Mouse (Mus musculus): ENCODE results near the gene Lgals4. TPM values are rescaled to one million over a fixed set of nuclear protein-coding genes. Genes with fewer than 3 reads are reported as not detected.

The Lgals4 gene
- polyA plus RNA-seq, 1 experiment from 2014 or later, result 4.1 TPM

DNA sequence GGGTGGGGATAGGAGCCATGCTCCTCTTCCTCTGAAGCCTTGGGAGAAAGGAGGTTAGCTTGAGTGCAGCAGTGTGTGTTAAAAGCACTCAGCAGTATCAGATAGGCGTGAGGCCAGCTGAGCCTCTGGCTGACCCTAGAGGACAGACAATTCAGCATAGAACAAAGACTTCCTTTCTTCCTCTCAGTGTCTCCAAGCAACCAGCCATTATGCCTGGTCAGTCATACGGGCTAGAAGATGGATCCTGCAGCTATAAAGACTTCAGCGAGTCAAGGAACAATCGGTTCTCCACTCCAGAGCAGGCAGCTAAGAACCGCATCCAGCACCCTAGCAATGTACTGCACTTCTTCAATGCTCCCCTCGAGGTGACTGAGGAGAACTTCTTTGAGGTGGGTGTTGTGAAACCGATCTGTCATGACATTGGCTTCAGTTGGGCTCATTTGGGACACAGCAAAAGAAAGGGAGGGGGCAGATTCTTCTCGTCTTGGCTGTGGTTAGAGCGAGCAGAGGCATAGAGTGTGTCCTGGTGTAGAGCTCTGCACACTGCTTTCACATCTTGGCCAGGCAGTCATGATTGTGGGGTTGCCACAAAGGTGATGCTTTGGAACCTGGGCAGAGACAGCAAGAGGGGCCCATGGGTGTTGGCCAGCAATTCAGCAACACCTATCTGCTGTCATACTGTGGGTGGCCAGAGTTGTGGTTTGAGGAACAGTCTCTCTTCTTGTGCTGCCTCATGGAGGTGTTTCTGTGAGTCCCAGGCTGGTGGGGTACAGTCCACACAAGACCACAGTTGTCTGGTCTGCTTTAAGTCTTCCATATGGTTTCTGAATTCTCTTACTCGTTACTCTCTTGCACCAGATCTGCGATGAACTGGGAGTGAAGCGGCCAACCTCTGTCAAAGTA is 13.0 kb upstream of the Lgals4 start:
- Histone ChIP-seq H3K4me3 (no peak overlapping the region), H3K4me1 (peaks cover 23% of the 10 kb centered on the region), H3K36me3 (peaks cover 75% of the 10 kb centered on the region), H3K27ac (no peak overlapping the region), H3K27me3 (ENCODE audit: low read depth, poor library complexity, severe bottlenecking) (no peaks in the 10 kb centered on the region), H3K9me3 (replicated peaks) (no peaks in the 10 kb centered on the region)
- no peak for DNase-seq (ENCODE audit: low spot score)
- 88% methylated on average over 12 of the region's 12 CpGs for WGBS

DNA sequence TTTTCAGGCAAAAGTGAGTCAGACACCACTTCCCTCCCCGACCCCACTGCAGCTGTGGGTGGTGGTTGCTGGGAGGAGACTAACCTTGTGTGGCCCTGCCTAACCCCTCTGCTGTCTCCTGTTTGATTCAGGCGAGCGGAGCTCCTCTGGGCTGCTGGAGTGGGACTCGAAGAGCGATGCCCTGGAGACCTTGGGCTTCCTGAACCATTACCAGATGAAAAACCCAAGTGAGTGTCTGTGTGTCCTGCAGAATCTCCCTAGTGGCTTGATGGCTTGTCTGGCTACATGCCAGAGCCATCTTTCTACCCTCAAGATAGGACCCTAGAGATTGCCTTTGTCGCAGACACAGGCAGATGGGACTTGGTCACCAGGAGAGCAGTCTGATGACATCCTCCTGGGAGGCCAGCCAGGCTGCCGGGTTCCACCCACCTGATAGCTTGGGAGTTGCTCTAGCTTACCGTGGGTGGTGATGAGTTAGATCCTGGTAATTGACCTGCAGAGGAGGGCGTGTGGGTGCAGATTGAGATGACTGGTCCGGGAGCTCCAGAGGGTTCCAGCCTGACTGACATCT is 12.3 kb upstream of the Lgals4 start:
- H3K4me1 ChIP-seq, result peaks cover 22% of the 10 kb centered on the region
- WGBS, result 83% methylated on average over 10 of the region's 10 CpGs
- no peak for DNase-seq (ENCODE audit: low spot score)

DNA sequence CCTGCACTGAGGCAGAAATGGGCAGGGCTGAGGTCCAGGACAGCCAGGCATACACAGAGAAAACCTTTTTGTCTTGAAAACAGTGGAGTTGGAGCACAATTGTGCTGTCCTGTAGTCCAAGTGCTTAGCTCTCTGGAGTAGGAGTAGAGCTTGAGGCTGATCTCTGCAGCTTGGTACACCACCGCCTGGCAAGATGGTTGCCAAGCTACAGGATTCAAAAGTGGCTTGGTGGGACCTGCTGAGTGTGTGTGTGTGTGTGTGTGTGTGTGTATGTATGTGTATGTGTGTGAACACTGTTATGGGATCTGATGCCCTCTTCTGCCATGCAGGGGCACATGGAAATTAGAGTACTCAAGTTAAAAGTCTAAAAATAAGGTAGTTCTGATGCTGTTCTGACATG is 11.1 kb upstream of the Lgals4 start:
- DNase-seq (ENCODE audit: low spot score), result no peak
- no peak overlapping the region for H3K27ac ChIP-seq
- H3K27me3 ChIP-seq (ENCODE audit: low read depth, poor library complexity, severe bottlenecking), result no peaks in the 10 kb centered on the region
- WGBS, result 74% methylated on average over 1 of the region's 1 CpGs
- H3K36me3 ChIP-seq, result peaks cover 55% of the 10 kb centered on the region
- peaks cover 15% of the 10 kb centered on the region for H3K4me1 ChIP-seq
- H3K9me3 ChIP-seq (replicated peaks), result no peaks in the 10 kb centered on the region
- H3K4me3 ChIP-seq, result no peak overlapping the region

More for the DNA sequence above, 12.3 kb upstream of the Lgals4 start:
- H3K36me3 ChIP-seq, result peaks cover 67% of the 10 kb centered on the region
- H3K27me3 ChIP-seq (ENCODE audit: low read depth, poor library complexity, severe bottlenecking), result no peaks in the 10 kb centered on the region
- no peak overlapping the region for H3K27ac ChIP-seq
- no peak overlapping the region for H3K4me3 ChIP-seq
- H3K9me3 ChIP-seq (replicated peaks), result no peaks in the 10 kb centered on the region

DNA sequence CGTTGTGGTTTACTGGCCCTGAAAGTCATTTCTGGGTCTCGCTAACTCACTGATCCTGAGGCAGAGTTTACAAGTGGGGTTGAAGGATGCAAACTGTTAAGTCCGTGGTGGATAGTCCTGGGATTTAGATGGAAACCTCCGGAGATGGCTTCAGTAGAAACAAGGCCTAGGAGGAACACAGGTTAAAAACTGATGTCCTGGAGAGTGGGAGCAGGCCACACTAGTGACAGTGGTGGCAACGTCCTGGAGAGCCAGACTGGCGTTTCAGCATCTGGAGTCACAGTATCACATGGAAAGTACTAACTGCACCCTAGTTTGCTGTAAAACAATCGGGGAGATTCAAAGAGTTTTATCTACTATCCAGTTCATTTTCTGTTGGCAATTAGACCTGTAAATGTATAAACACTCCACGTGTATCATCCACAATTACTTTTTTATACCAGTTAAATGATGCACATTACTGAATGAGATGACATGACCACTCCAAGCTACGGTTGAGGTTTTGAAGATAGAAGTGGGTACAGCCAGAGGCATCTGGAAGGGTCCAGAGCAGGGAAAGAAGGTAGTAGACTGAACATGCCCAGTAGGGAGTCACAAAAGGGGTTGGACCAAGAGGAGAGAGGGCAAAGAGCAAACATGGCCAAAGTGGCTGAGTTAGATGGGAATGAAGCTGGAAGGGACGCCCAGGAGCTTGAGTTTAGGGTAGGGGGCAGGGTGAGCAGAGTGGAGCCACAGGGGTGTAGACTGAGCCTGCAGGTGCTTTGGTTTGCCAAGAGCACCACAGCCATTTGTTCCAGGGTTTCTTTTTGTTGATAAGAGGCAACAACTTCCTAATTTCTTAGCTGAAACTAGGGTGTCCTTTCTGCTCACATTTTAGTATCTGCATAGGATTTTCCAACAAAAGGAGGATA is 10.4 kb upstream of the Lgals4 start:
- peaks cover 48% of the 10 kb centered on the region for H3K36me3 ChIP-seq
- H3K27ac ChIP-seq, result no peak overlapping the region
- 61% methylated on average over 10 of the region's 10 CpGs for WGBS
- H3K4me1 ChIP-seq, result peaks cover 15% of the 10 kb centered on the region
- no peaks in the 10 kb centered on the region for H3K9me3 ChIP-seq (replicated peaks)
- H3K27me3 ChIP-seq (ENCODE audit: low read depth, poor library complexity, severe bottlenecking), result no peaks in the 10 kb centered on the region
- no peak for DNase-seq (ENCODE audit: low spot score)
- no peak overlapping the region for H3K4me3 ChIP-seq

DNA sequence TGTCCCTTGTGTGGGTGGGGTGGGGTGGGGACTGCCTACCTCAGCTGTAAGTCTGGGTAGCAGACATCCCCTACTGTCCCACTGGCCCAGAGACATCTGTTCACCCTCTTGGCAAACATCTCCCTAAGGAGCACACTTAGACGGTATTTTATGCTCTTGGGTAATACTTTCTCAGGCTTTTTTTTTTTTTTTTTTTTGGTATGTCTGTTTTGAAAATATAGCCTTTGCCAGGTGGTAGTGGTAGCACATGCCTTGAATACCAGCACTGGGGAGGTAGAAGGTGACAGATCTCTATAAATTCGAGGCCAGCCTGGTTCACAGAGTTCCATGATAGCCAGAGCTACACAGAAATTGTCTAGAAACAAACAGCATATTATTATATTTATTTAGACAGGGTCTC is 9.7 kb upstream of the Lgals4 start:
- Histone ChIP-seq H3K4me1 (peaks cover 15% of the 10 kb centered on the region), H3K27me3 (ENCODE audit: low read depth, poor library complexity, severe bottlenecking) (no peaks in the 10 kb centered on the region), H3K36me3 (peaks cover 41% of the 10 kb centered on the region), H3K27ac (no peak overlapping the region), H3K4me3 (no peak overlapping the region), H3K9me3 (replicated peaks) (no peaks in the 10 kb centered on the region)
- 63% methylated on average over 2 of the region's 2 CpGs for WGBS
- no peak for DNase-seq (ENCODE audit: low spot score)

DNA sequence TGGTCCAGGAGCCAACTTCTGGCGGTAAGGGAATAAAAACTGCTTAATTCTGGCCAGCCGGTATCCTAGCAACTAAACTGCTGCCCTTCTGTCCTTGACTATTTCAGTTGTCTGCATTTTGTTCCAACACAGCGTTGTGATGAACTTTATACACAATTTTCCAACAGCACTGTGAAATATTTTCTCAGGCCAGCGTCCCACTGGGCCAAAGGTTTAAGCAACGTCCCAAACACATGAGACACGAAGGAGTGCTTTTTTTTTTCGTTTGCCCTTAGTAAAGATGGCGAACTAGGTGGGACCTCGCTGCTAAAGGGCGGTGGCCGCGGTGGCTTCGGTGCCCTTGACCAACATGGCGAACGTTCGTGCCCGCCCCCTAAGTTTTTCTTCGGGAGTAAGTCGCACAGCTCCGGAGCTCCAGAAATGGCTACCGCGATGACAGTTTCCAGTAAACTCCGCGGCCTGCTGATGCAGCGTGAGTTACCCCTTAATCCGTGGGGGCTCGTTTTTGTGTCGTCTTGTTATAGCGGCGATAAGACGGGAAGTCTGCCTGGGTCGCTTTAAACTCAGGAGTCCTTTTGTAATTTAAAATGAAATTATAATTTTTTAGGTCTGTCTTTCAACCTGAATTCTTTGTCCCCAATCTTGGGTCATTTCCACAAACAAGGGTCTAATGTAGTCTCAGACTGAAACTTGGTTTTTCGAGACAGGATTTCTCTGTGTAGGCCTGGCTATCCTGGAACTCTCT is 8.5 kb upstream of the Lgals4 start, which contains the start of gene Ech1:
Gene Ech1, plus strand, starts transcription at position 277 of the 745 bp plus-strand sequence.
- Histone ChIP-seq H3K36me3 (peaks cover 37% of the 10 kb centered on the region), H3K9me3 (replicated peaks) (no peaks in the 10 kb centered on the region), H3K4me1 (peaks cover 12% of the 10 kb centered on the region), H3K4me3 (peak within 1 kb of the TSS; percentile 57), H3K27ac (peak within 1 kb of the TSS; percentile 87), H3K27me3 (ENCODE audit: low read depth, poor library complexity, severe bottlenecking) (no peaks in the 10 kb centered on the region)
- WGBS, result 4% methylated on average over 33 of the region's 33 CpGs
- DNase-seq (ENCODE audit: low spot score), result peak; percentile 88

DNA sequence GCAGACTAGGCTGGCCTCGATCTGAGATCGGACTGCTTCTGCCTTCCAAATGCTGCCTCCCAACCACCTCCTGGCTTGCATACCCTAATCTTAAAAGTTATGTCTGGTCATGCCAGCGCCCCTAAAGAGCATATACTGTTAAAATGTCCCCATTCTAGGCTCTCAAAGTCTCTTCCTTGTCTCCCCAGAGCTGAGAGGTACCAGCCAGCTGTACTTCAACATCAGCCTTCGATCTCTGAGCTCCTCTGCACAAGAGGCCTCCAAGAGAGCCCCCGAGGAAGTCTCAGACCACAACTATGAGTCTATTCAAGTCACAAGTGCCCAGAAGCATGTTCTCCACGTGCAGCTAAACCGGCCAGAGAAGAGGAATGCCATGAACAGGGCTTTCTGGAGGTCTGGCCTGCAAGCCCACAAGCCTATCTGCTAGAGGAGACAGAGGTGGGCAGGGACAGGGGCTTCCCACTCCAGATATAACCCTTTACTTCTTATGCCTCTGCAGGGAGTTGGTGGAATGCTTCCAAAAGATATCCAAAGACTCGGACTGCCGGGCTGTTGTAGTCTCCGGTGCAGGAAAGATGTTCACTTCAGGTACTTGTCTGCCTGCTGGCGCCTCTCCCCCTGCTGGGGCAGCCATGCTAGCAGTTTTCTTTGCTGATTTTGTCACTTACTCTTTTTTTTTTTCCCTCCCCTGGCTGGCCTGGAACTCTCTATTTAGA is 7.8 kb upstream of the Lgals4 start:
- no peaks in the 10 kb centered on the region for H3K9me3 ChIP-seq (replicated peaks)
- peaks cover 37% of the 10 kb centered on the region for H3K36me3 ChIP-seq
- peak overlapping the region; percentile 87 for H3K27ac ChIP-seq
- whole genome bisulfite sequencing, result 75% methylated on average over 11 of the region's 11 CpGs
- DNase-seq (ENCODE audit: low spot score), result no peak
- peaks cover 12% of the 10 kb centered on the region for H3K4me1 ChIP-seq
- peak overlapping the region; percentile 57 for H3K4me3 ChIP-seq
- H3K27me3 ChIP-seq (ENCODE audit: low read depth, poor library complexity, severe bottlenecking), result no peaks in the 10 kb centered on the region

DNA sequence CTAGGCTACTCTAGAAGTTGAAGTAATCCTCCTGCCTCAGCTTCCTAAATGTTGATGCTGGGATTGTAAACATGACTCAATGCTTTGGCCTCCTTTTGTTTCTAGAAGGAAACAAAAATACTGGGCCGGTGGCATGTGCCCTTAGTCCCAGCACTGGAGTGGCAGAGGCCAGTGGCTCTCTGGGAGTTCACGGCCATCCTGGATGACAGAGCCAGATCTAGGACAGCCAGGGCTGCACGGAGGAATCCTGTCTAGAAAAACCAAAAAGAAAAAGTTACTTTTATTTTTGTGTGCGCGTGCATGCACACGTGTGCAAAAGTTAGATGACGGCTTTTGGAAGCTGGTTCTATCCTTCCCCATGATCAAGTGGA is 7.3 kb upstream of the Lgals4 start:
- no peak overlapping the region for H3K27ac ChIP-seq

DNA sequence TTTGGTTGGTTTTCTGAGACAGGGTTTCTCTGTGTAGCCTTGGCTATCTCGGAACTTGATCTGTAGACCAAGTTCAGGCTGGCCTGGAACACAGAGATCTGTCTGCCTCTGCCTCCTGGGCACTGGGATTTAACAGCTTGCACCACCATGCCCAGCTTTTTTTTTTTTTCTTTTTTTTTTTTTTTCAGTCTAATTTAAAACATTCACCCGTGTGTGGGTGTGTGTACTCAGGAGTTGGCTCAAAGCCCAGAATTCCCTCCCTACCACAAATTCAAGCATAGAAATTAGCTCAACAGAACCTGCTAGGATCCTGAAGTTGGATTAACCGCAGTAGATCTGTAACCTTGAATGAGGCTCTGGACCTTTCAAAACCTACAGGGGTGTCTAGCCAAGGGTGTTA is 6.3 kb upstream of the Lgals4 start:
- Histone ChIP-seq H3K27ac (no peak overlapping the region), H3K9me3 (replicated peaks) (no peaks in the 10 kb centered on the region), H3K27me3 (ENCODE audit: low read depth, poor library complexity, severe bottlenecking) (no peaks in the 10 kb centered on the region), H3K4me3 (no peak overlapping the region), H3K4me1 (peaks cover 12% of the 10 kb centered on the region), H3K36me3 (peaks cover 36% of the 10 kb centered on the region)
- no peak for DNase-seq (ENCODE audit: low spot score)
- 90% methylated on average over 3 of the region's 3 CpGs for WGBS

More for the DNA sequence above, 7.3 kb upstream of the Lgals4 start:
- 95% methylated on average over 7 of the region's 7 CpGs for WGBS
- no peak for DNase-seq (ENCODE audit: low spot score)
- H3K27me3 ChIP-seq (ENCODE audit: low read depth, poor library complexity, severe bottlenecking), result no peaks in the 10 kb centered on the region
- 0 out of 2 replicates have a peak overlapping the region, but pooled peaks have one; percentile 57 for H3K4me3 ChIP-seq
- peaks cover 12% of the 10 kb centered on the region for H3K4me1 ChIP-seq
- no peaks in the 10 kb centered on the region for H3K9me3 ChIP-seq (replicated peaks)
- H3K36me3 ChIP-seq, result peaks cover 37% of the 10 kb centered on the region

DNA sequence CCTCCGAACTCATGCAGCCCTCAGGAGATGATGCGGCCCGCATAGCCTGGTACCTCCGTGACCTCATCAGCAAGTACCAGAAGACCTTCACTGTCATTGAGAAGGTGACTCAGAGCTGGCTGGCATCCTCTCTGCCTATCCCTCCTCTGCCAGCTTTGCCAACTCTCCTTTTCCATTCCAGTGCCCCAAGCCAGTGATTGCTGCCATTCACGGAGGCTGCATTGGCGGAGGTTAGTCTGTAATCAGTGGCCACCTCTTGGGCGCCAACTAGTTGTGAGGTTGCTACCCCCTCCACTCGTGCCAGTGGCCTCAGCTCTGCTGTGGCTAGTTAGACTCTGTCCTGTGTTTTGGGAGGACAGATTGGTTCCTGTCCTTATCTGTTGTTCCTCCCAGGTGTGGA is 3.8 kb upstream of the Lgals4 start:
- H3K36me3 ChIP-seq, result peaks cover 29% of the 10 kb centered on the region
- H3K27me3 ChIP-seq (ENCODE audit: low read depth, poor library complexity, severe bottlenecking), result no peaks in the 10 kb centered on the region
- no peak overlapping the region for H3K27ac ChIP-seq
- H3K4me1 ChIP-seq, result peaks cover 9% of the 10 kb centered on the region
- no peak overlapping the region for H3K4me3 ChIP-seq
- no peaks in the 10 kb centered on the region for H3K9me3 ChIP-seq (replicated peaks)
- 92% methylated on average over 8 of the region's 8 CpGs for WGBS
- DNase-seq (ENCODE audit: low spot score), result no peak

DNA sequence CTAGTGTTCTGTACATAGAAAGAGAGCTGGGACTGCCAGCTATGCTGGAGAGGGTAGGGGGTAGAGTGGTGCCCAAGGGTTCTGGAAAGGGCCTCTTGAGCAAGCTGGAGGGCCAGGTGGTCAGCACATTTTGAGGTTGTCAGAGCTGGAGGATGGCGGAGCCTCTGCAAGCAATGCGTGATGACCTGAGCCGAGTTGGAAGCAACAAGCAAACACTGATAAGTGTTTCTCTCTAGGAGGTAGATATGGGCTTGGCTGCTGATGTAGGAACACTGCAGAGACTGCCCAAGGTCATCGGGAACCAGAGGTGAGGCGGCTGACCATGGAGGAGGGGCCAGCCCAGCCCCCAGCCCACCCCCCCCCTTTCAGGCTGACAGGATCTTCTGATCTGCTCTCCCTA is 2.7 kb upstream of the Lgals4 start:
- whole genome bisulfite sequencing, result 92% methylated on average over 5 of the region's 5 CpGs
- DNase-seq (ENCODE audit: low spot score), result no peak
- H3K4me1 ChIP-seq, result peaks cover 2% of the 10 kb centered on the region
- no peak overlapping the region for H3K27ac ChIP-seq
- H3K9me3 ChIP-seq (replicated peaks), result no peaks in the 10 kb centered on the region
- H3K36me3 ChIP-seq, result peaks cover 29% of the 10 kb centered on the region
- H3K27me3 ChIP-seq (ENCODE audit: low read depth, poor library complexity, severe bottlenecking), result no peaks in the 10 kb centered on the region
- H3K4me3 ChIP-seq, result no peak overlapping the region
